Mouse (Mus musculus) liver, adult 2 months (tissue): Measurements from ENCODE around the gene Ltbp2.

ENCODE experiments used
- CTCF ChIP-seq: fragments of 200-500 bp; IDR thresholded peaks from 2 replicates; pipeline ENCODE4 v1.5.1; 2011; ENCODE audit warnings: low read depth, low read length, control low read depth
- POLR2A ChIP-seq: fragments of 200-500 bp; IDR thresholded peaks from 2 replicates; pipeline ENCODE4 v1.6.1; 2011; ENCODE audit warnings: low read length, control low read depth; ENCODE audit not compliant: insufficient read depth; ENCODE audit errors: extremely low read depth

GRCm38 (mm10) chr12:84911640-84912039 is 35.3 kb upstream of the Ltbp2 start:
- TF ChIP-seq CTCF (no peak), POLR2A (no peak)
